Mouse (Mus musculus) hindbrain, embryonic 13.5 days (tissue): ENCODE measurements around the gene Itsn2. TPM values are rescaled to one million over a fixed set of nuclear protein-coding genes. Genes with fewer than 3 reads are reported as not detected.

Experiments used
- ATAC-seq: fragments of 200-750 bp; cut with Nextera tagmentation; 2 replicates; pipeline ENCODE4 v1.8.0; 2017; ENCODE audit warnings: moderate TSS enrichment; ENCODE audit not compliant: low FRiP score
- H3K27ac ChIP-seq: fragments of 300-500 bp; sonication (generic); 2 replicates; pipeline ENCODE4 v1.5.1; 2015; ENCODE audit warnings: inconsistent platforms, mild to moderate bottlenecking, moderate library complexity
- H3K27me3 ChIP-seq: fragments of 300-500 bp; sonication (generic); 2 replicates; pipeline ENCODE4 v1.6.1; 2015; ENCODE audit warnings: mild to moderate bottlenecking, inconsistent platforms
- H3K36me3 ChIP-seq: fragments of 300-500 bp; sonication (generic); 2 replicates; pipeline ENCODE4 v1.6.1; 2015; ENCODE audit warnings: mild to moderate bottlenecking, inconsistent platforms
- H3K4me1 ChIP-seq: fragments of 300-500 bp; sonication (generic); replicated peaks from 2 replicates; pipeline ENCODE4 v1.6.1; 2015; ENCODE audit warnings: inconsistent platforms
- H3K4me2 ChIP-seq: fragments of 300-500 bp; sonication (generic); 2 replicates; pipeline ENCODE4 v1.6.1; 2015; ENCODE audit warnings: inconsistent platforms, mild to moderate bottlenecking, moderate library complexity
- H3K4me3 ChIP-seq: fragments of 300-500 bp; sonication (generic); 2 replicates; pipeline ENCODE4 v1.5.1; 2015; ENCODE audit warnings: mild to moderate bottlenecking, inconsistent platforms
- H3K9ac ChIP-seq: fragments of 300-500 bp; sonication (generic); 2 replicates; pipeline ENCODE4 v1.6.1; 2015; ENCODE audit warnings: mild to moderate bottlenecking, inconsistent platforms
- H3K9me3 ChIP-seq: fragments of 300-500 bp; sonication (generic); 2 replicates; pipeline ENCODE4 v1.6.1; 2016; ENCODE audit warnings: inconsistent platforms
- WGBS: fragments of 180-500 bp; shearing (Covaris S2); methylation state at CpG from one replicate; pipeline ENCODE4 v1.1.7; 2015; 5-methylcytosine and 5-hydroxymethylcytosine counted together
- polyA plus RNA-seq: library from polyadenylated mRNA; unstranded; fragments of >200 nt; fragmentation: Nextera tagmentation; extraction: Ambion mirVana; gene quantifications from 2 replicates; pipeline ENCODE4 v1.2.1, GENCODE M21; 2015

Gene Itsn2
- polyA plus RNA-seq, 1 experiment from 2014 or later, result 16.2 TPM

- Histone ChIP-seq H3K27me3 (no peaks in the 10 kb centered on the region), H3K4me2 (no peak overlapping the region), H3K9me3 (no peaks in the 10 kb centered on the region), H3K9ac (no peak overlapping the region), H3K4me1 (no peaks in the 10 kb centered on the region), H3K4me3 (no peak overlapping the region), H3K27ac (no peak overlapping the region), H3K36me3 (no peaks in the 10 kb centered on the region)
- WGBS, result 59% methylated on average over 3 of the region's 3 CpGs
- ATAC-seq, result no peak
Observed at GRCm38 (mm10) chr12:4606625-4607024, 14.2 kb downstream of the Itsn2 start.

DNA sequence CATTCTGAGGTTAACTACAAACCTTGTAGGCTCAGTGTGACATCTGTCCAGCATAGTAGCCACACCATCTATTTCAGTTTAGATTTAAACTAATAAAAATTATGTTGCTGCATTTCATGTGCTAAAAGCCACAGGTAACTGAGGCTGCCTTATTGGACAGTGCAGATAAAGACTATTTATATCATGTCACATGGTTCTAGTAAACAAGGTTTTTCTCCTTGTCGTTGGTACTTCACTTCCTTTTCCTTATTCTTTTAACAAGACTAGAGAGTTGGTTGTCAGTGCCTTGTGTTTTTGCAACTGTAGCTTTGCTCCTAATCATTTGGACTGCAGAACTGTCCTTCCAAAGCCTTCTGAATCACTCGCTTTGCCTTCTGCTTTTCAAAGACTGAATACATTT is 22.3 kb downstream of the Itsn2 start:
- Histone ChIP-seq H3K9me3 (no peaks in the 10 kb centered on the region), H3K27ac (no peak overlapping the region), H3K9ac (no peak overlapping the region), H3K4me1 (no peaks in the 10 kb centered on the region), H3K36me3 (no peaks in the 10 kb centered on the region), H3K27me3 (no peaks in the 10 kb centered on the region), H3K4me3 (no peak overlapping the region), H3K4me2 (no peak overlapping the region)
- ATAC-seq, result no peak
- 78% methylated on average over 2 of the region's 2 CpGs for WGBS

DNA sequence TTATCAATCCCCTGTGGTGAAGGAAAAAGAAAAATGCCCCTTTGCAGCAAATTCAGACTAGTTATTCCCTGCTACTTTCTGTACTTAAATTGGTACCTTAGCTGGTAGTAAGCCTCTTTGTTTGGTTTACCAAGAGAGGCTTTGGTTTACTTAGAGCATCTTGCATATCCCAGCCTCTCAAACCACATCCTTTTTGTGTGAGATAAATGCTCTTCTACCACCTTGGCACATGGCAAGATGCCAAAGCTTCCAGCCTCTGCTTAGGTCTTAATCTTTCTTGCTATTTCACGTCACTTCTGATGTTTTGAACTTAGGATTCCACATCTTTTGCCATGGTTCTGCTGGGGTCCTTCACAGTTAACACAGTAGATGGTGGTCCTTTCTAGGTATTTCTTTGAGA is 31.8 kb downstream of the Itsn2 start:
- Histone ChIP-seq H3K36me3 (no peaks in the 10 kb centered on the region), H3K27ac (no peak overlapping the region), H3K9me3 (no peaks in the 10 kb centered on the region), H3K4me3 (no peak overlapping the region), H3K27me3 (no peaks in the 10 kb centered on the region), H3K9ac (no peak overlapping the region), H3K4me1 (no peaks in the 10 kb centered on the region), H3K4me2 (no peak overlapping the region)
- no peak for ATAC-seq
- WGBS, result 88% methylated on average over 1 of the region's 1 CpGs

GRCm38 (mm10) chr12:4632957-4633356 is 40.5 kb downstream of the Itsn2 start:
- Histone ChIP-seq H3K9ac (no peak overlapping the region), H3K4me2 (no peak overlapping the region), H3K4me1 (no peaks in the 10 kb centered on the region), H3K27ac (no peak overlapping the region), H3K4me3 (no peak overlapping the region), H3K9me3 (no peaks in the 10 kb centered on the region), H3K36me3 (peaks cover 48% of the 10 kb centered on the region), H3K27me3 (no peaks in the 10 kb centered on the region)
- ATAC-seq, result no peak
- WGBS, result 80% methylated on average over 8 of the region's 8 CpGs

DNA sequence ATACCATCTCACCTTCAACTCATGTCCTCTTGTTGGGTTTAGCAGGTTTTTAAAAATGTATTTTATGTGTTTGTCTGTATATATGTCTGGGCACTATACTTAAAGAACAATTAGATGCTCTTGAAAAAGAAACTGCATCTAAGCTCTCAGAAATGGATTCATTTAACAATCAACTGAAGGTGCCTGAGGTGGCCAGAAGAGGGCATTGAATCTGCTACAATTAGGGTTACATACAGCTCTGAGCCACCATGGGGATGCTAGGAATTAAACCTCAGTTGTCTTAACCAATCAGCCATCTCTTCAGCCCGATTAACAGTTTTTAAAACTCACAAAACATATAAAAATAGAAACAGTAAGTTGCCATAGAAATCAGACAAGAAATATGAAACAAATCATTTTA is 46.0 kb downstream of the Itsn2 start:
- Histone ChIP-seq H3K27ac (no peak overlapping the region), H3K9me3 (no peaks in the 10 kb centered on the region), H3K4me2 (no peak overlapping the region), H3K4me1 (no peaks in the 10 kb centered on the region), H3K36me3 (peaks cover 51% of the 10 kb centered on the region), H3K4me3 (no peak overlapping the region), H3K27me3 (no peaks in the 10 kb centered on the region), H3K9ac (no peak overlapping the region)
- WGBS, result 95% methylated on average over 1 of the region's 1 CpGs
- ATAC-seq, result no peak

- Histone ChIP-seq H3K4me2 (no peak overlapping the region), H3K4me3 (no peak overlapping the region), H3K27ac (no peak overlapping the region), H3K36me3 (peaks cover 42% of the 10 kb centered on the region), H3K9me3 (no peaks in the 10 kb centered on the region), H3K9ac (no peak overlapping the region), H3K4me1 (no peaks in the 10 kb centered on the region), H3K27me3 (no peaks in the 10 kb centered on the region)
- ATAC-seq, result no peak
- 100% methylated on average over 1 of the region's 1 CpGs for WGBS
Observed at GRCm38 (mm10) chr12:4640737-4641136, 48.3 kb downstream of the Itsn2 start.

GRCm38 (mm10) chr12:4656813-4657212 is 64.4 kb downstream of the Itsn2 start:
- H3K9ac ChIP-seq, result no peak overlapping the region
- no peaks in the 10 kb centered on the region for H3K9me3 ChIP-seq
- H3K4me2 ChIP-seq, result no peak overlapping the region
- 95% methylated on average over 2 of the region's 2 CpGs for whole genome bisulfite sequencing
- H3K27ac ChIP-seq, result no peak overlapping the region
- no peak overlapping the region for H3K4me3 ChIP-seq
- H3K27me3 ChIP-seq, result no peaks in the 10 kb centered on the region
- ATAC-seq, result no peak
- peaks cover 27% of the 10 kb centered on the region for H3K36me3 ChIP-seq
- no peaks in the 10 kb centered on the region for H3K4me1 ChIP-seq

- WGBS, result 84% methylated on average over 7 of the region's 7 CpGs
- H3K27me3 ChIP-seq, result no peaks in the 10 kb centered on the region
- H3K36me3 ChIP-seq, result peaks cover 42% of the 10 kb centered on the region
- no peaks in the 10 kb centered on the region for H3K9me3 ChIP-seq
- H3K4me1 ChIP-seq, result no peaks in the 10 kb centered on the region
- no peak overlapping the region for H3K4me3 ChIP-seq
- H3K4me2 ChIP-seq, result no peak overlapping the region
- no peak overlapping the region for H3K27ac ChIP-seq
- no peak for ATAC-seq
- H3K9ac ChIP-seq, result no peak overlapping the region
Observed at GRCm38 (mm10) chr12:4664929-4665674, 72.7 kb downstream of the Itsn2 start.

DNA sequence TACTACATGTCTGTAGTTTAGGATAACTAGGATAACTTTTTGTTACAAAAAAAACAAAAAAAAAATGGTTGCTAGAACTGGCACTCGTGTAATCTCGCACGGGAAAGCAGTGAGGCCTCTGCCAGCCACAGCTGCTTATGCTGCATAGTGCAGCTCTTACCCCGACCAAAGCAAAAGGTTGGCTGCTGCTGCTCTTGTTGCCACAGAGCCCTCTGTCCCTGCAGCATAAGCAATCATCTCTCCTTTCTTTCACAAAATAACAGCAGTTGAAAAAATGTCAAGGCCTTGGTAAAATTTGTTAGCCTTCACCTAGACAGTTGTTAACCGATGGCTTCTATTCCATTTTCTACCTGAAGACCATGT is 73.2 kb downstream of the Itsn2 start:
- H3K9me3 ChIP-seq, result no peaks in the 10 kb centered on the region
- no peak overlapping the region for H3K9ac ChIP-seq
- H3K4me2 ChIP-seq, result no peak overlapping the region
- H3K4me1 ChIP-seq, result no peaks in the 10 kb centered on the region
- 88% methylated on average over 5 of the region's 5 CpGs for WGBS
- no peaks in the 10 kb centered on the region for H3K27me3 ChIP-seq
- peaks cover 45% of the 10 kb centered on the region for H3K36me3 ChIP-seq
- ATAC-seq, result no peak
- H3K4me3 ChIP-seq, result no peak overlapping the region
- no peak overlapping the region for H3K27ac ChIP-seq

- Histone ChIP-seq H3K4me1 (no peaks in the 10 kb centered on the region), H3K36me3 (peaks cover 34% of the 10 kb centered on the region), H3K4me2 (no peak overlapping the region), H3K9ac (no peak overlapping the region), H3K4me3 (no peak overlapping the region), H3K27me3 (no peaks in the 10 kb centered on the region), H3K27ac (no peak overlapping the region), H3K9me3 (no peaks in the 10 kb centered on the region)
- ATAC-seq, result no peak
- WGBS, result 76% methylated on average over 1 of the region's 1 CpGs
Observed at GRCm38 (mm10) chr12:4676336-4676735, 83.9 kb downstream of the Itsn2 start.

GRCm38 (mm10) chr12:4679971-4680370 is 87.5 kb downstream of the Itsn2 start:
- no peak overlapping the region for H3K4me2 ChIP-seq
- H3K4me3 ChIP-seq, result no peak overlapping the region
- no peaks in the 10 kb centered on the region for H3K9me3 ChIP-seq
- no peaks in the 10 kb centered on the region for H3K27me3 ChIP-seq
- no peaks in the 10 kb centered on the region for H3K4me1 ChIP-seq
- no peak overlapping the region for H3K9ac ChIP-seq
- no peak for ATAC-seq
- peaks cover 6% of the 10 kb centered on the region for H3K36me3 ChIP-seq
- no peak overlapping the region for H3K27ac ChIP-seq
- 77% methylated on average over 4 of the region's 4 CpGs for WGBS

DNA sequence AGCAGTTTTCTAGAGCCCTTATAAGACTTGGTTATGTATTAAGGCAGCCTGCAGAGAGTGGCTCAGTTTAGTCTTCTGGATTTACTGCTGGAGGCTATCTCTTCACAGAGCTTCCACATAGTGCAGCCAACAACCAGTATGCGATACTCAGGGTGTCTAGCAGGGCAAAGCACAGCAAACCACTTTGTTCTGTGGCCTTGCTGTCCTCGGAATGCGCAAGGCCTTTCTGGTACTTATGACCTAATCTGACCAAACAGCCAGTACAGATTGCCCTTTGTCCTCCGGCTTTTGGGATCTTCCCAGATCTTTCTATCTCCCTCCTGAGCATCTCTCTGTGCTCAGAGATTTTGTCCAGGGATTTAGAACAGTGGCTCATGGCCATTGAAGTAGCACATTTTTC is 93.0 kb downstream of the Itsn2 start:
- H3K27ac ChIP-seq, result no peak overlapping the region
- H3K4me3 ChIP-seq, result no peak overlapping the region
- no peaks in the 10 kb centered on the region for H3K27me3 ChIP-seq
- no peak for ATAC-seq
- WGBS, result 92% methylated on average over 4 of the region's 4 CpGs
- H3K9ac ChIP-seq, result no peak overlapping the region
- no peak overlapping the region for H3K4me2 ChIP-seq
- no peaks in the 10 kb centered on the region for H3K9me3 ChIP-seq
- no peaks in the 10 kb centered on the region for H3K36me3 ChIP-seq
- H3K4me1 ChIP-seq, result no peaks in the 10 kb centered on the region

DNA sequence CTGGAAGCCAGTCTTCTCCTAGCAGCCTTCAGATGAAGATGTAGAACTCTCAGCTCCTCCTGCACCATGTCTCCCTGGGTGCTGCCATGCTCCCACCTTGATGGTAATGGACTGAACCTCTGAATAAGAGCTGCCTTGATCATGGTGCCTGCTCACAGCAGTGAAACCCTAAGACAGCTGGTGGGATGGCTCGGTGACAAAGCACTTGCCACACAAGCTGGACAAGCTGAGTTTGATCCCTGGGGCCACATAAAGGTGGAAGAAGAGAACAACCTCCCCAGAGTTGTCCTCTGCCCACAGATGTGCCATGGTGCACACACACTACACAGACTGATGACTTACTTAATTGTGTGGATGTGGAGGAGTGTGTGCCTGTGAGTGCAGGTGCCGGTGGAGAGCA is 95.9 kb downstream of the Itsn2 start:
- H3K9me3 ChIP-seq, result no peaks in the 10 kb centered on the region
- H3K4me3 ChIP-seq, result no peak overlapping the region
- no peak for ATAC-seq
- no peaks in the 10 kb centered on the region for H3K36me3 ChIP-seq
- 89% methylated on average over 2 of the region's 2 CpGs for WGBS
- no peaks in the 10 kb centered on the region for H3K27me3 ChIP-seq
- no peak overlapping the region for H3K9ac ChIP-seq
- H3K4me2 ChIP-seq, result no peak overlapping the region
- no peaks in the 10 kb centered on the region for H3K4me1 ChIP-seq
- H3K27ac ChIP-seq, result no peak overlapping the region
